Mouse (Mus musculus): ENCODE data around the gene Rwdd2a.
"Not testable (repeated sequence)": the region's sequence is repeated elsewhere in the genome, so short reads cannot be mapped to it uniquely, and the experiment has no call there.

Gene Rwdd2a

DNA sequence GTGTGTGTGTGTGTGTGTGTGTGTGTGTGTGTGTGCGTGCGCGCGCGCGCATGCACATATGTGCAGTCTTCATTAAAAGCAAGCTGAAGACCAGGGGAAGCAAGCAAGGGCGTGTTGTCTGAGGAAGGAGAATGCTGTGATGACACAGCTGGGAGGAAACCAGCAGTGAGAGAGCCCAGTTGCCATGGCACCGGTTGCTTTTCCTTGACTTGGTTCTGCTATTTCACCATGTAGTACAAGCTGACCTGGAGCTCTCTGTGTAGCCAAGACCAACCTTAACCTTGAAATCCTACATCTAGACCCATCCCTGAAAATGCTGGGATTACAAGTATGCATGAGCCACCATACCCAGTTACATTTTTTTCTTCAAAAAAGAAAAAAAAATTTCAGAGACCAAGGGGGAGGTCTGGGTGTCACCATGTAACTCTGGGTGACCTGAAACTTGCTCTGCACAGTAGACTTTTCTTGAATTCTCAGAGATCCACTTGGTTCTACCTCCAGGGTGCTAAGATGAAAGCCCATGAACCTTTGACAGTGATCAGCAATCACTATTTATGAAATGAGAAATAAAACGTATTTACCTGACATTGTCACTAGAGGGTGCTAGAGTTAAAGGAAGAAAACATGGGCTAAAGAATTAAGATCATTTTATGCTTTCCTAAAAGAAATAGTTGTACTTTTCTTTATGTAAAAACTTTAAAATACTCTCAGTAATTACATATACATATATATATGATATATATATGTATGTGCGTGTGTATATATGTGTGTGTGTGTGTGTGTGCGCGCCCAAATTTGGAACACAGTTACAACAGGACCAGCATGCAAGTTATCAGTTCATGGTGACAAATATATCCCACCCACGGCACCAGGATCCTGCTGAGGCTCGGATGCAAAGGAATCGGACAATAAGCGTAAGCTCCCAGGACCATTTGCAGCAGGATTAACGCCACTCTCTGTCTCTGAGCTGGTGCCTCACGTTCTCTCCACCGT, 21.2 kb downstream of the Rwdd2a start:
- no peak for DNase-seq

DNA sequence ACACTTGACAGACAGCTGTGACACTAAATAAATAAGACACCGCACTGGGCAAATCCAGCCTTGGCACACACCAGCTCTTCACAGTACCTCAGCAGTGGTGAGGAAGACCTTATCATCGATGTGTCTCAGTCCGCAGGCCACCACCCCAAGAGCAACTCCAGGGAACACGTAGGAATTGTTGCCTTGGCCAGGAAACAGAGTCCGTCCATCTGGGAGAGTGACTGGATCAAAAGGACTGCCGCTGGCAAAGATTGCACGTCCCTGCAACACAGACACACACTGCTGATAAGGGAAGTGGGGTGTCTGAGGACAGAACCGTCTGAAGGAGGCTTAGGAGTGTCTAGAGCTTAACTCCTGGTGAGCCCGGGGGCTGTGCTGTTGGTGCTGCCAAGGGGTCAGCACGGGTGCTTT, 22.6 kb downstream of the Rwdd2a start:
- DNase-seq = not testable (repeated sequence)

DNA sequence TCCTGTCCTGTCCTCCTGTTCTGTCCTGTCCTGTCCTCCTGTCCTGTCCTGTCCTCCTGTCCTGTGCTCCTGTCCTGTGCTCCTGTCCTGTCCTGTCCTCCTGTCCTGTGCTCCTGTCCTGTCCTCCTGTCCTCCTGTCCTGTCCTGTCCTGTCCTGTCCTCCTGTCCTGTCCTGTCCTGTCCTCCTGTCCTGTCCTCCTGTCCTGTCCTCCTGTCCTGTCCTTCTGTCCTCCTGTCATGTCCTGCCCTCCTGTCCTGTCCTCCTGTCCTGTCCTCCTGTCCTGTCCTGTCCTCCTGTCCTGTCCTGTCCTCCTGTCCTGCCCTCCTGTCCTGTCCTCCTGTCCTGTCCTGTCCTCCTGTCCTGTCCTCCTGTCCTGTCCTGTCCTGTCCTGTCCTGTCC, 25.2 kb downstream of the Rwdd2a start:
- DNase-seq = not testable (repeated sequence)

DNA sequence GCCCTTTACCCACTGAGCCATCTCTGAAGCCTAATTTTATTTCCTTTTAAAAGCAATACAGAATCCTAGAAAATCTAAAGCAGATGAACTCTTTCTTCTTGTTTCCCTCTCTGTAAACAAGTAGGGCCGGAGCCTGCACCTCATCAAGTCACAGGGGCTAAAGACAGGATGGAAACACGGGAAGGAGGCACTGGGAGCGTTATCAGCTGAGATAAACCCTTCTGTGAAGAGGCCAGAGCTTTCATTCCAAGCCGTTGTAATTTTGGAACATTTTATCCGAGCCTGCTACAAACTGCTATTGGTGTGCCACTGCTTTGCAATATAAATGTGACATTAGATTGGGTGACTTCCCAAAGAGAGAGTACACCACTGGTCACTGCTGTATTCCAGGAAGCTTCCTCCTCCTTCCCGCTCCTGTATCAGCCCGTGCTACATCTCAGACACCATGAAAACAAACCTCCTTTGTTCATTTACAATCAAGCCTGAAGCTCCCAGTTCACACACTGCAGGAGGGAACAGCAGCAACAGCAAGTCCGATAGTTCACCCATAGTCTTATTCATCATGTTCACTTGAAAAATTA, 28.0 kb downstream of the Rwdd2a start:
- DNase-seq = no peak

DNA sequence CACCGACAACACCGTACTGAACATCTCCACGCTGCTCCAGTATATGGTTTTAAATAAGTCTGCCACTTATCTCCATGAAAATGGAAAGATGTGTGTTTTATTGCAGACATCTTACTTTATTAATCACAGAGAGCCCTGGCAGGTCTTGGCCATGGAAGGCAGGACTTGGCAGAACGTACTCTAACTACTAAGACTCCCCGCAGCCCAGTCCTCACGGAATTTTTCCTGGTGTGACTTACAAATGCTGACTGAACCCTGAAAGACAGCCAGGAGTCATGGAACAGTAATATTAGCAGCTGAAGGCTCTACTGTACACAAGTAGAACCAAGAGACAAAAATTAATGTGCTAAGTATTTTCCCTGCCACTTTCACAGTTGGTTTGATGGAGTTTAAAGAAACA, 34.0 kb downstream of the Rwdd2a start:
- no peak for DNase-seq

DNA sequence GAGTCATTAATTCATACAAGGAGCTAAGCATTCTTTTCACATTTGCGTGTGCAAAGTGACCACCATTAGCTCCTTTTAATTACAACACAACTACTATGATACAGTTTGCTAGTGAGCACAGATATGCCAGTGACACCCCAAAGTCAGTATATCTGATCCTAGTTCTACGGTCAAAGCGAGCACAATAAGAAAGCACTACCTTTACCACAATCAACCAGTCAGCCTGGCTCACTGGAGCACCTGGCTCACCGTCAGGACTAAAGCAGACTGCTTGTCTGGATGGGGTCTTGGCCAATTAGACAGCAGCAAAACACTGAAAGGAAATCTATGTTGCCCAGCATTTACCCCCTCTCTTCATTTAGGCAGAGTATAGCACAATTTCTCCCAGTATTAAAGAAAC, 40.3 kb downstream of the Rwdd2a start:
- DNase-seq = no peak

DNA sequence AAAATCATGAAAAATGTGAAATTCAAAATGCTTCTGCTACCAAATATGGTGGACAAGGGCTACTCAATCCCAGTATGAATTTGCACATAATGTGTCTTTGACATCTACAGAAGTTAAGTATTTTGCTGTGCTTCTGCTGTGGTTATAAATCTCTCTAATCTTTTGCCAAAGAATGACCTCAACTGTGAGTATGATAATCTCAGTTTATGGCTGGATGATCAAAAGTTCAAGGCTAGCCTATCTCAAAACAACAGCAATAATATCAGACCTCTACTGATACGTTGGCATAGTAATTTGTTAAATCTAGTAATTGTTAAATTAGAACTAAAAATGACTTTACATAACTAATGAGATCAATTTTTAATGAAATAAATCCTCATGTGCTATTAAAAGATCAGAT, 44.0 kb downstream of the Rwdd2a start:
- DNase-seq = no peak

DNA sequence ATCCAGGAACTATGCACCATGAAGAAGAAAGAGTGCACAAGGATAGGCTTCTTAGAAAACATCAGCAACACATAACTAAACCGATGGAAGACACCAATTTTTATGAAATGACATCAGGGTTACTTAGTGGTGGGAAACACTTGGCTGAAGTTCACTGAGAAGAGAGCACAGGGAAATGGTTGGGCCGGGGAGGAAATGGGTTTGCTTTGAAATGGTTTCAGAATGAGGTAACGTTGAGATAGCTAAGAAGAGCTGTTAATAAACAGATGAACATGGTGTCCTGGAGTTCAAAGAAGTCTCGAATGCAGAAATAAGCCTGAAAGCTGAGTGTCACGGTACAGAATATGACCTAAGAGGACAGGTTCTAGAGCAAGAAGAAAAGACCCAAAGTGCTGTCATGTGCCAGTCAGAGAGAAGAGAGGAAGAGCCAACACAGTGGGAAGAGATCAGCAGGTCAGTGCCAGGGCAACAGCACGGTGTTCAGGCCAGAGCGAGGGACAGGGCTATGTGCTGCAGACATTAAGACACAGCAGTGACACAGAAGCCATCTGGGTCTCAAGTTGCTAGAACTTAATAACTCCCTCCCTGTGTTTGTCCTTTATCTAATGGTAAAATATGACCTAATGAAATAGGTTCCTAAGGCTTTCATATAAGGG, 46.2 kb downstream of the Rwdd2a start:
- no peak for DNase-seq

DNA sequence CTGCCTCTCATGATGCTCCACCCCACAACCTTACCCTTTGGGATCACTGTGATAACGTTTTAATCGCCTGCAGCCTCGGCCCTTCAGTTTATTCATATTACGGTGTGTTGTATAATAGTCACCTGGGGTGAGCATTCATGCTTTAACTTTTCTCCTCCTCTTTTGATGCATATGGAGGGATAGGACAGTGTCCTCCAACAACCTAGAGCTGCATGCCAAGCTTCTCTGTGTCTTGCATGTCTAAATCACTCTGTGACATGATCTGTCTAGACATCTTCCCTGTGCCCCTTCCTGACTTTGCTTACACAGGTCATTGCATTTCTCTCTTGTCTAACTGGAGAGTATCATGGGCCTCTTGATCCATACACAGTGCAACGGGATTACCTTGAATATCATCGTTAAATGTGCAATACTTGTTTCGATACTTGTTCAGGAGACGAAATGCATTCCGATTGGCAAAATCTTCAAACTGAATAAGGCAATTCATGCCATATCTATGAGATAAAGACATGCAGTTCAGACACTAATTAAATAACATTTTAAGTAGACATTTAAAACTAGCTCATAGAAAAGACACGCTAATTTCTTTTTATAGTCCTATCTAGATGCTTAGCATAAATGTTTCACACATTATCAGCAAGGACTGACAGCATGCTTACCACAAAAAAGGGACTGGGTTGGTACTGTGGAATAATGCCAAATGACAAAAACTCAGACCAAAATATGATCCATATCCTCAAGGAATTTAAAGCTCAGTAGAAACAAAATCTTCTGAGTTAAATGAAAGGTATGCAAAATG, 47.7 kb downstream of the Rwdd2a start:
- DNase-seq = no peak

DNA sequence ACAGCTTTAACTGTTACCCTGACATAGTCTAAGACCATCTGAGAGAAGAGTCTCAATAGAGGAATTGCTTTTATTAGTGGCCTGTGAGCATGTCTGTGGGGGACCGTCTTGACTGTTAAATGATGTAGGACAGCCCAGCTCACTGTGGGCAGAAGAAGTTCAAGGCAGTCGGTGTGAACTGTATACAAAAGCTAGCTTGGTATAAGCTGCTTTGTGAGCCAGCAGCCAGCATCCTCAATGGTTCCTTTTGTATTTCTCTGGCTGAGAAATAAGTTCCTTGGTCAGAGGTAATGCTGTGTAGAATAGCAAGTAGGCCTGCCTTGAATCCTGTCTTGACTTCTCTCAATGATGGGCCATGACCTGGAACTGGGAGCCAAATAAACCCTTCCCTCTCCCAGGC, 50.3 kb downstream of the Rwdd2a start:
- no peak for DNase-seq

DNA sequence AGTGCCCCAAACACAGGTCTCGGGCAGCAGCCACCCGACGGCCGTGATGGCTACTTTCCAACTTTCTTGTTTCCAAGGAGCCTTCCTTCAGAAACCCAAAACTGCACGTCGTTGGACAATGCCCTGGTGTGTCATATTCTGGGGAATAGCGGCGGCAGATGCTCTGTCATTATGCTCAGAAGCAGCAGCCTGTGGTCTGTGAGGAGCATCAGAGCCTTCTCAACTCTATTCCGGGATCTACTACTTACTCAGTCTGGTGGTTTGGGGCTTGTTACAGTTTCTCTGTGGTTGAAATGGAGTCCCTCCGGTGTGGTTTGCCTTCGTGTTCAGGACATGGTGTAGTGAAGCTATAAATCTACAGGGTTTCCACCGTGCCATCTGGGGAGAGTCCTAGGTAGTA, 52.2 kb downstream of the Rwdd2a start:
- DNase-seq = no peak
